Comparison of ENCODE assay signal across 14 mouse cellular contexts in genomic region chr1:181017890-181018420, GRCm38 (mm10). TPM values are rescaled to one million over a fixed set of nuclear protein-coding genes. Genes with fewer than 3 reads are reported as not detected.
A peak's percentile ranks its signal among the peaks of the same experiment; 100 is the strongest.
DNase-seq lines count a peak whose midpoint lies in the region; ATAC-seq lines count a peak whose summit lies in the region.
"Had no signal": no experiment of that assay in that cellular context is flagged by ENCODE, and none has a peak within 500 bp of the region (broad histone marks: within the 10 kb centered on the region; RNA-seq: fewer than 3 reads in every experiment).

No protein-coding gene starts in this region.

- peaks cover 26% of the 10 kb centered on the region for H3K27me3 ChIP-seq in heart, embryonic 10.5 days (ENCODE audit: insufficient read depth, poor library complexity, severe bottlenecking)
- peaks cover 3% of the 10 kb centered on the region; the same call in 1 of the 2 replicates for H3K27me3 ChIP-seq in neural tube, embryonic 12.5 days (replicated peaks)
- H3K27me3 ChIP-seq in hindbrain, embryonic 13.5 days, result peaks cover 19% of the 10 kb centered on the region
- no peaks in the 10 kb centered on the region for H3K27me3 ChIP-seq in limb, embryonic 15.5 days

- peaks cover 27% of the 10 kb centered on the region for H3K4me1 ChIP-seq in heart, embryonic 10.5 days
- H3K4me1 ChIP-seq in neural tube, embryonic 12.5 days, result peaks cover 5% of the 10 kb centered on the region; the same call in 1 of the 2 replicates
- H3K4me1 ChIP-seq in hindbrain, embryonic 13.5 days (replicated peaks), result peaks cover 27% of the 10 kb centered on the region
- H3K4me1 ChIP-seq in limb, embryonic 15.5 days, result peaks cover 33% of the 10 kb centered on the region

- no peak overlapping the region for H3K27ac ChIP-seq in heart, embryonic 10.5 days
- no peak overlapping the region for H3K27ac ChIP-seq in neural tube, embryonic 12.5 days
- H3K27ac ChIP-seq in hindbrain, embryonic 13.5 days, result no peak overlapping the region
- peak overlapping the region; percentile 77; the same call in 1 of the 2 replicates for H3K27ac ChIP-seq in limb, embryonic 15.5 days

- H3K4me3 ChIP-seq in heart, embryonic 10.5 days, result peak overlapping the region; percentile 72; the same call in 1 of the 2 replicates
- H3K4me3 ChIP-seq in neural tube, embryonic 12.5 days, result no peak overlapping the region
- H3K4me3 ChIP-seq in hindbrain, embryonic 13.5 days, result no peak overlapping the region
- H3K4me3 ChIP-seq in limb, embryonic 15.5 days, result no peak overlapping the region

- H3K4me2 ChIP-seq in neural tube, embryonic 12.5 days (replicated peaks), result peak overlapping the region; percentile 100; the same call in 1 of the 2 replicates
- peak overlapping the region; percentile 96 for H3K4me2 ChIP-seq in hindbrain, embryonic 13.5 days
- no peak overlapping the region for H3K4me2 ChIP-seq in limb, embryonic 15.5 days

- 64% methylated on average over 13 of the region's 13 CpGs for WGBS in heart, embryonic 10.5 days
- 75% methylated on average over 13 of the region's 13 CpGs for WGBS in neural tube, embryonic 12.5 days
- WGBS in hindbrain, embryonic 13.5 days, result 69% methylated on average over 13 of the region's 13 CpGs
- WGBS in limb, embryonic 15.5 days, result 74% methylated on average over 13 of the region's 13 CpGs

- H3K36me3 ChIP-seq in heart, embryonic 10.5 days, result no peaks in the 10 kb centered on the region
- H3K36me3 ChIP-seq in neural tube, embryonic 12.5 days, result no peaks in the 10 kb centered on the region
- H3K36me3 ChIP-seq in hindbrain, embryonic 13.5 days, result no peaks in the 10 kb centered on the region
- H3K36me3 ChIP-seq in limb, embryonic 15.5 days, result no peaks in the 10 kb centered on the region
- H3K36me3 ChIP-seq: G1E; kidney, embryonic 15.5 days had no signal

- DNase-seq in heart, embryonic 10.5 days (ENCODE audit: low spot score), result peak; percentile 73
- DNase-seq in heart, adult 9 months (ENCODE audit: low spot score in 2 of 2), result no peak
- no peak for DNase-seq in neural tube, embryonic 10.5 days (ENCODE audit: extremely low spot score, low spot score)
- DNase-seq in gastrocnemius, postnatal 25 days, result no peak
- DNase-seq in embryo, embryonic 10.5 days (ENCODE audit: low spot score), result no peak

- H3K9ac ChIP-seq in neural tube, embryonic 12.5 days, result no peak overlapping the region
- no peak overlapping the region for H3K9ac ChIP-seq in hindbrain, embryonic 13.5 days
- no peak overlapping the region for H3K9ac ChIP-seq in limb, embryonic 15.5 days

- no peak for ATAC-seq in neural tube, embryonic 12.5 days (ENCODE audit: low FRiP score, low read depth)
- ATAC-seq in hindbrain, embryonic 13.5 days (ENCODE audit: low FRiP score), result no peak
- no peak for ATAC-seq in limb, embryonic 15.5 days (ENCODE audit: insufficient number of reproducible peaks, low FRiP score, low TSS enrichment, low read depth)

- H3K9me3 ChIP-seq in heart, embryonic 10.5 days, result no peaks in the 10 kb centered on the region
- H3K9me3 ChIP-seq in neural tube, embryonic 12.5 days, result no peaks in the 10 kb centered on the region
- H3K9me3 ChIP-seq in hindbrain, embryonic 13.5 days, result no peaks in the 10 kb centered on the region
- H3K9me3 ChIP-seq in limb, embryonic 15.5 days, result no peaks in the 10 kb centered on the region
- H3K9me3 ChIP-seq: G1E; kidney, embryonic 15.5 days had no signal

RNA-seq across cellular contexts. Expression of gene Ephx1, which starts 2.7 kb away (rescaled TPM):
- 3.4 and 3.9 TPM in 2 replicates for polyA plus RNA-seq in heart, embryonic 10.5 days (2016; fragmentation: Nextera tagmentation; extraction: Ambion mirVana)
- polyA plus RNA-seq in neural tube, embryonic 12.5 days (2016; fragmentation: Nextera tagmentation; extraction: Ambion mirVana), result 2.8 and 3.0 TPM in 2 replicates
- 3.3 and 4.8 TPM in 2 replicates for polyA plus RNA-seq in hindbrain, embryonic 13.5 days (2015; fragmentation: Nextera tagmentation; extraction: Ambion mirVana)
- 12.4 and 20.3 TPM in 2 replicates for polyA plus RNA-seq in limb, embryonic 15.5 days (2015; fragmentation: Nextera tagmentation; extraction: Ambion mirVana)
- total RNA-seq in gastrocnemius, postnatal 25 days (2021), result 10 to 100 TPM; 12.0 to 15.4 TPM
- total RNA-seq: G1E had no signal
- polyA plus RNA-seq: G1E had no signal

RNA-seq across cellular contexts. Expression of gene 9130409I23Rik, which starts 33.1 kb away (rescaled TPM):
- not detected in 2 replicates for polyA plus RNA-seq in heart, embryonic 10.5 days (2016; fragmentation: Nextera tagmentation; extraction: Ambion mirVana)
- polyA plus RNA-seq in neural tube, embryonic 12.5 days (2016; fragmentation: Nextera tagmentation; extraction: Ambion mirVana), result not detected in 2 replicates
- 0.08 and 0.13 TPM in 2 replicates for polyA plus RNA-seq in hindbrain, embryonic 13.5 days (2015; fragmentation: Nextera tagmentation; extraction: Ambion mirVana)
- polyA plus RNA-seq in limb, embryonic 15.5 days (2015; fragmentation: Nextera tagmentation; extraction: Ambion mirVana), result not detected in 2 replicates
- not detected for total RNA-seq in gastrocnemius, postnatal 25 days (2021)
- total RNA-seq: heart, adult 2 months; hematopoietic stem cell, adult 5-6 weeks; layer of hippocampus, postnatal 10 days had no signal
- polyA plus RNA-seq: G1E; heart, adult 2 months; kidney, embryonic 15.5 days; testis, adult 2 months had no signal
